Mouse (Mus musculus) forebrain, postnatal 0 days (tissue): Measurements from ENCODE around the gene Rnf144b. TPM values are rescaled to one million over a fixed set of nuclear protein-coding genes. Genes with fewer than 3 reads are reported as not detected.
A peak's percentile ranks its signal among the peaks of the same experiment; 100 is the strongest.

ENCODE experiments used
- ATAC-seq: fragments of 200-750 bp; cut with Nextera tagmentation; 2 replicates; pipeline ENCODE4 v1.8.0; 2017; ENCODE audit warnings: mild to moderate bottlenecking, moderate library complexity
- DNase-seq: peaks from one replicate; pipeline ENCODE4 v3.0.0-alpha.2; 2015
- H3K27ac ChIP-seq: fragments of 300-500 bp; sonication (generic); 2 replicates; pipeline ENCODE4 v1.5.1; 2014; ENCODE audit warnings: low read depth, mild to moderate bottlenecking, antibody characterized with exemption, low read length, moderate library complexity, mixed read lengths
- H3K27me3 ChIP-seq: fragments of 300-500 bp; sonication (generic); 2 replicates; pipeline ENCODE4 v1.6.1; 2014; ENCODE audit warnings: mild to moderate bottlenecking, low read length, mixed read lengths; ENCODE audit not compliant: insufficient read depth
- H3K36me3 ChIP-seq: fragments of 300-500 bp; sonication (generic); 2 replicates; pipeline ENCODE4 v1.6.1; 2014; ENCODE audit warnings: mild to moderate bottlenecking, moderate library complexity; ENCODE audit not compliant: insufficient read depth
- H3K4me1 ChIP-seq: fragments of 300-500 bp; sonication (generic); 2 replicates; pipeline ENCODE4 v1.6.1; 2014; ENCODE audit warnings: antibody characterized with exemption; ENCODE audit not compliant: insufficient read depth
- H3K4me2 ChIP-seq: fragments of 300-500 bp; sonication (generic); 2 replicates; pipeline ENCODE4 v1.6.1; 2014; ENCODE audit warnings: low read depth, mild to moderate bottlenecking, moderate library complexity
- H3K4me3 ChIP-seq: fragments of 300-500 bp; sonication (generic); 2 replicates; pipeline ENCODE4 v1.5.1; 2014; ENCODE audit warnings: low read depth, low read length, mixed read lengths
- H3K9ac ChIP-seq: fragments of 300-500 bp; sonication (generic); 2 replicates; pipeline ENCODE4 v1.6.1; 2014; ENCODE audit warnings: mild to moderate bottlenecking
- H3K9me3 ChIP-seq: fragments of 300-500 bp; sonication (generic); 2 replicates; pipeline ENCODE4 v1.6.1; 2016; ENCODE audit warnings: low read length
- CTCF ChIP-seq: sonication (generic); IDR thresholded peaks from 2 replicates; pipeline ENCODE4 v1.5.1; 2016; ENCODE audit warnings: antibody characterized with exemption, control low read depth, low read depth
- WGBS: fragments of 180-500 bp; shearing (Covaris S2); extraction: QIAGEN DNeasy Blood & Tissue Kit; methylation state at CpG from one replicate; pipeline ENCODE4 v1.1.7; 2014; 5-methylcytosine and 5-hydroxymethylcytosine counted together
- polyA plus RNA-seq: library from polyadenylated mRNA; unstranded; fragments of >200 nt; fragmentation: Nextera tagmentation; extraction: Ambion mirVana; gene quantifications from 2 replicates; pipeline ENCODE4 v1.2.1, GENCODE M21; 2015
- total RNA-seq: library from RNA; depleted of rRNA; stranded (reverse); fragments of >200 nt; gene quantifications from 2 replicates; pipeline ENCODE4 v1.2.3, GENCODE M21; 2014

The Rnf144b gene
- total and polyA plus RNA-seq, 2 experiments from 2014 or later: 1.5 to 4.0 TPM

DNA sequence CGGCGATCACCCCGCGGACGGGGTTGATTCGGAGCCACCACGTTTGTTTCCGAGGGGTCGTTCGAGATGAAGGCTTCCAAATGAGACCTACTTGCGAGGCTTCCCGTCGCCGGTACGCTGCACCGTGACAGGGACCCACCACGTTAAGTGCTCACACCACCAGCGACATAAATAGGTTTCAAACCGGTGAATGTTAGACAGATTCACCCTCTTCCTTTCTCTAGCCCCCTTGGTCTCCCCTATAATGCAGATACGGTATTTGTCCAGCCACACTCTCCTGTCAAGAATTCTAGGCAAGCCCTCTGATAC is 15.9 kb upstream of the Rnf144b start:
- no peaks in the 10 kb centered on the region for H3K9me3 ChIP-seq
- peak overlapping the region; percentile 99 for H3K27ac ChIP-seq
- under 1% methylated on average over 20 of the region's 20 CpGs for WGBS
- H3K4me2 ChIP-seq: peak overlapping the region; percentile 71
- H3K4me1 ChIP-seq: peaks cover 14% of the 10 kb centered on the region
- no peak for DNase-seq
- peak overlapping the region; percentile 89 for H3K9ac ChIP-seq
- H3K27me3 ChIP-seq: no peaks in the 10 kb centered on the region
- no peaks in the 10 kb centered on the region for H3K36me3 ChIP-seq
- H3K4me3 ChIP-seq: peak overlapping the region; percentile 88
- peak; percentile 21 for ATAC-seq
- no peak for TF ChIP-seq CTCF

DNA sequence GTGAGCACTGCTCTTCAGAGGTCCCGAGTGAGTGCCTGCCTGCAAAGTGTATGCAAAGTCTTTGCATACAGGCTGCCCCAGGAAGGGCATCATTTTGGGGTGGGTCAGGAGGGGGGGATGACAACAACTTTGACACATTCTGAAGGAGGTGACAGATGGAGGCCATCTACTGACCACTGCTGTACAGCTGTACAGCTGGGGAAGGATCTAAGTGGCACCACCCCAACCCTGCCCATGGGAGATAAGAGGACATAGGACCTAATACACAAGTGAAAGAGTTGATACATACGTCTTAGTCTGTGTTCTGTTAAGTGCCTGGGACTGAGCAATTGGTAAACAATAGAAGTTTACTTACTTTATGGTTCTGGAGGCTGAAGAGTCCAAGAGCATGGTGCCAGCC is 13.2 kb upstream of the Rnf144b start:
- Histone ChIP-seq H3K4me1 (peaks cover 7% of the 10 kb centered on the region; the same call in 1 of the 2 replicates), H3K27me3 (no peaks in the 10 kb centered on the region), H3K9me3 (no peaks in the 10 kb centered on the region), H3K4me3 (no peak overlapping the region), H3K9ac (no peak overlapping the region), H3K4me2 (no peak overlapping the region), H3K27ac (no peak overlapping the region), H3K36me3 (no peaks in the 10 kb centered on the region)
- no peak for DNase-seq
- TF ChIP-seq CTCF: no peak
- no peak for ATAC-seq
- WGBS: 90% methylated on average over 2 of the region's 2 CpGs

DNA sequence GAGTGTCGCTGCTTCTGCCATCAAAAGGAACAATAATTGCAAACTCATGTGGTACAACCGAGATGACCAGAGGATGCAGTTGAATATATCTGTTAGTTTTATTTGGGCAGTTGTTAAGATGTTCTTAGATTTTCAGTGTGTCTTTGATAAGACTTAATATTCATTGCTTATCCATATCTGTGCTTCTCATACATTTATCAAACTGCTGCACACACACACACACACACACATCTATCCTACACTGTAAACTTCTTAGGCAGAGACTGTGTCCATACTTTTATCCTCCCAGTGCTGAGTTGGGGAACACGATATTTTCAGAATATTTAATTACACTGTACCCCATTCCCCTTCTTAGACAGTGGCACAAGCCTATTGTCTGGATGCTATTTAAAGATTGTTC is 11.3 kb upstream of the Rnf144b start:
- no peaks in the 10 kb centered on the region for H3K36me3 ChIP-seq
- H3K4me3 ChIP-seq: no peak overlapping the region
- TF ChIP-seq CTCF: no peak
- no peak overlapping the region for H3K27ac ChIP-seq
- DNase-seq (no peak), ATAC-seq (no peak)
- no peak overlapping the region for H3K4me2 ChIP-seq
- H3K27me3 ChIP-seq: no peaks in the 10 kb centered on the region
- no peaks in the 10 kb centered on the region for H3K9me3 ChIP-seq
- H3K4me1 ChIP-seq: no peaks in the 10 kb centered on the region
- no peak overlapping the region for H3K9ac ChIP-seq
- WGBS: 77% methylated on average over 3 of the region's 3 CpGs

DNA sequence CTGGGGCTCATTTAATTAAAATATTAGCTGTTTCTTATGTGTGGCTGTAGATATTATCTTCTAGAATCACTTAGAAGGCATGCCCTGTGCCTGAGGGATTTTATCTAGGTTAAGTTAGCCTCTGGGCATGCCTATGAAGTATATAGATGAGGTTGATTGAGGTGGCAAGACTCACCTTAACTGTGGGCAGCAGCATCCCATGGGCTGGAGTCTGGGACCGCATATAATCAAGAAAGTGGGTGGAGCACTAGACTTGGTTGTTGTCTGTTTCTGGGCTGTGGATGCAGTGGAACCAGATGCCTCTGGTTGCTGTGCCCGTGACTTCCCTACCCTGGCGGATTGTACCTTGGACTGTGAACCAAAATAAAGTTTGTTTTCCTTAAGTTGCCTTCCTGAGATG is 10.4 kb upstream of the Rnf144b start:
- Histone ChIP-seq H3K36me3 (no peaks in the 10 kb centered on the region), H3K4me1 (no peaks in the 10 kb centered on the region), H3K27ac (no peak overlapping the region), H3K27me3 (no peaks in the 10 kb centered on the region), H3K4me3 (no peak overlapping the region), H3K9me3 (no peaks in the 10 kb centered on the region), H3K9ac (no peak overlapping the region), H3K4me2 (no peak overlapping the region)
- ATAC-seq: no peak
- no peak for TF ChIP-seq CTCF
- DNase-seq: no peak
- WGBS: 88% methylated on average over 3 of the region's 3 CpGs

DNA sequence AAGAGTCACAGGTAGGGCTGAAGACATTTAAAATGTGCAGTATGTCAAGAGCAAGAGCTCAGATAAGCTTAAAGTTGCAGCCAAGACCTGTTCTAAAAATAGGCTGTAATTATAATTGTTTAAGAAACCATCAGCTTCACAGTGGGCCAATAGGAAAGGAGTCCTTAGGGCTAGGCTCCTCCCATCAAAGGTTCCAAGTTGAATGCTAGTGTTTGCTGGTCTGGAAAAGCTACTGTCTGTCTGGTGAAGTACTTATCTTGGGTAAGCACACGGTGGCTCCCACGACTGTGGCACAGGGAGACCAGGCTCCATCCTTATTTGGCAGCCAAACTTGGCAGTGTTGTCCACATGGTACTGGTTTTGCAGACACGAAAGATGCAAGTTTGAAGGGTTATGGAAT is 9.5 kb upstream of the Rnf144b start:
- H3K4me1 ChIP-seq: no peaks in the 10 kb centered on the region
- no peak overlapping the region for H3K27ac ChIP-seq
- DNase-seq: no peak
- H3K4me3 ChIP-seq: no peak overlapping the region
- no peaks in the 10 kb centered on the region for H3K36me3 ChIP-seq
- H3K27me3 ChIP-seq: no peaks in the 10 kb centered on the region
- WGBS: 54% methylated on average over 3 of the region's 3 CpGs
- no peak overlapping the region for H3K4me2 ChIP-seq
- no peak overlapping the region for H3K9ac ChIP-seq
- H3K9me3 ChIP-seq: no peaks in the 10 kb centered on the region
- no peak for TF ChIP-seq CTCF
- ATAC-seq: no peak

DNA sequence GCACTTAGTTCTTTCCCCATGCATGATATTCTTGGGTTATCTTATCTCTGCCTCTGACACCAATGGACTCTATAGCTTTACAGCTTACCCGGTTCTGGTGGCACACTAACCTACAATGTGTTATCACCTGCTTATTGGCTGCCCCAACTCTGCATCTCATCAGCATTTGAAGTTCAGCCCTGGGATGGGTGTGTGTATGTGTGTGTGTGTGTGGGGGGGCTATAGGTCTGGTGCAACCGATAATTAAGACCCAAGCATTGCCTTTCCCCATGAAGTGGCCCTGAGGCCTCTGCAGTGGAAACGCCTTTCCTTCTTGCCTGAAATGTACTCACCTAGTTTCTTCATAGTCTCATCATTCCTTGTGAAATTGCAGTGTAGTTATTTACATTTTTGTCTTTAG is 6.5 kb upstream of the Rnf144b start:
- H3K27ac ChIP-seq: no peak overlapping the region
- H3K9ac ChIP-seq: no peak overlapping the region
- no peak for DNase-seq
- H3K4me3 ChIP-seq: no peak overlapping the region
- no peaks in the 10 kb centered on the region for H3K36me3 ChIP-seq
- TF ChIP-seq CTCF: no peak
- H3K27me3 ChIP-seq: no peaks in the 10 kb centered on the region
- no peaks in the 10 kb centered on the region for H3K4me1 ChIP-seq
- ATAC-seq: no peak
- WGBS: 83% methylated on average over 3 of the region's 3 CpGs
- no peaks in the 10 kb centered on the region for H3K9me3 ChIP-seq
- H3K4me2 ChIP-seq: no peak overlapping the region

DNA sequence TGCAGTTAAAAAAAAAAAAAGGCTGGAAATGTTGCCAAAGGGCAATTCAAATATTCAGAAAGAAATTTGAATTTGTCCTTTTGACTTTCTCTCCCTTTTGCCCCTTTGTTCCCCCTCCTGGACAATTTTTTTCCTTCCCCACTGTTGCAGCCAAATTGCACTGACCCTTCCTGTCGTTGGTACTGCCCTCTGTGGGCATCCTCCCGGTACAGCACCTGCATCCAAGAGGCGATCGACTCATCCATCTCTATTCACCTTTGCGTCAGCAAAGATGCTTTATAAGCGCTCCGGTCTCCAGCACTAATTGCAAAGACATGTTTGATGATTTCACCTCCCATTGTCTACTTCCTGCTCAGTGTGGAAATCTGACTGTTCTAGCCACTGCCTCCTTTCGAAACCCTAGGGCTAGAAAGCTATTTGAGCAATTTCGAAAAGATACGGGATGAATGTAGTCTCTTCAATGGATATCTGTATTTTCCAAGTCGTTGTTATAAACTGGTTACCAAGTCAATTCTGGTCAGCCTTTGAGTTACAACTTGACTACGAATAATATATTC is 1.0 kb upstream of the Rnf144b start:
- Histone ChIP-seq H3K4me1 (0 out of 2 replicates have a peak, but pooled peaks cover 8% of the 10 kb centered on the region), H3K4me2 (peak overlapping the region; percentile 99), H3K9me3 (no peaks in the 10 kb centered on the region), H3K27me3 (no peaks in the 10 kb centered on the region), H3K27ac (no peak overlapping the region), H3K9ac (no peak overlapping the region), H3K4me3 (peak overlapping the region; percentile 60), H3K36me3 (no peaks in the 10 kb centered on the region)
- WGBS: 32% methylated on average over 12 of the region's 12 CpGs
- TF ChIP-seq CTCF: peak; percentile 43
- DNase-seq (peak; percentile 14), ATAC-seq (no peak)
